Mouse (Mus musculus) heart, adult 2 months (tissue): Measurements from ENCODE around the gene Ttll11. TPM values are rescaled to one million over a fixed set of nuclear protein-coding genes. Genes with fewer than 3 reads are reported as not detected.
A peak's percentile ranks its signal among the peaks of the same experiment; 100 is the strongest.

Experiments used
- DNase-seq, 2 experiments: peaks; one replicate each; pipeline ENCODE4 v3.0.0; 2021
- H3K27ac ChIP-seq: fragments of 200-600 bp; 2 replicates; pipeline ENCODE4 v1.8.1; 2022
- H3K27me3 ChIP-seq: fragments of 200-500 bp; 2 replicates; pipeline ENCODE4 v1.6.1; 2012; ENCODE audit warnings: mild to moderate bottlenecking, low read length, inconsistent platforms, mixed read lengths; ENCODE audit not compliant: control insufficient read depth, insufficient read depth
- H3K36me3 ChIP-seq: fragments of 200-500 bp; 2 replicates; pipeline ENCODE4 v1.6.1; 2012; ENCODE audit warnings: low read length, inconsistent platforms; ENCODE audit not compliant: control insufficient read depth, insufficient read depth
- H3K4me1 ChIP-seq: fragments of 200-500 bp; 2 replicates; pipeline ENCODE4 v1.6.1; 2011; ENCODE audit warnings: low read length; ENCODE audit not compliant: control insufficient read depth, insufficient read depth
- H3K4me3 ChIP-seq: fragments of 200-600 bp; 2 replicates; pipeline ENCODE4 v1.8.1; 2022
- H3K79me2 ChIP-seq: fragments of 200-500 bp; replicated peaks from 2 replicates; pipeline ENCODE4 v1.6.1; 2012; ENCODE audit warnings: mild to moderate bottlenecking, inconsistent platforms, low read length, moderate library complexity, mixed read lengths; ENCODE audit not compliant: control insufficient read depth, insufficient read depth
- H3K9ac ChIP-seq: fragments of 200-500 bp; 2 replicates; pipeline ENCODE4 v1.6.1; 2012; ENCODE audit warnings: low read depth, mild to moderate bottlenecking, control low read depth, inconsistent platforms, low read length, mixed read lengths
- CTCF ChIP-seq: fragments of 200-600 bp; IDR thresholded peaks from 2 replicates; pipeline ENCODE4 v1.8.1; 2022; ENCODE audit warnings: antibody characterized with exemption, mild to moderate bottlenecking, moderate library complexity
- EP300 ChIP-seq: fragments of 200-500 bp; IDR thresholded peaks from 2 replicates; pipeline ENCODE4 v1.6.1; 2011; ENCODE audit warnings: low read depth, low read length, control low read depth; ENCODE audit not compliant: insufficient read depth
- POLR2A ChIP-seq: fragments of 200-500 bp; IDR thresholded peaks from 2 replicates; pipeline ENCODE4 v1.6.1; 2011; ENCODE audit warnings: mild to moderate bottlenecking, low read depth, low read length, control low read depth; ENCODE audit not compliant: insufficient read depth
- WGBS: fragments of 180-500 bp; shearing (Covaris S2); methylation state at CpG from one replicate; pipeline ENCODE4 v1.1.7; 2018; 5-methylcytosine and 5-hydroxymethylcytosine counted together
- intact Hi-C: fragments of 180-260 bp; cut with DNase I; formaldehyde crosslinking; loops from one replicate; pipeline ENCODE4 v1.15.1; 2025
- polyA plus RNA-seq: library from polyadenylated mRNA; depleted of rRNA; stranded (reverse); fragments of >200 nt; gene quantifications from 2 replicates; pipeline ENCODE4 v1.2.3, GENCODE M21; 2012
- total RNA-seq, 2 experiments: library from RNA; stranded (reverse); gene quantifications; 2 replicates each; pipeline ENCODE4 v1.2.3; 2021

The Ttll11 gene
- total and polyA plus RNA-seq, 3 experiments, result 1.2 to 2.2 (median 1.5) TPM

GRCm38 (mm10) chr2:36010579-36010978 lies 30.9 kb upstream of the Ttll11 start:
- H3K9ac ChIP-seq, result no peak overlapping the region
- no peak for TF ChIP-seq CTCF
- TF ChIP-seq EP300, result no peak
- no peak for TF ChIP-seq POLR2A
- no peaks in the 10 kb centered on the region for H3K27me3 ChIP-seq
- H3K27ac ChIP-seq, result no peak overlapping the region
- no peak for DNase-seq
- intact Hi-C loops, result loop anchor here (5.0 kb wide), 1 partner anchor 127 kb away; the partner anchor contains the start of genes Mrrf and Rbm18
- no peaks in the 10 kb centered on the region for H3K79me2 ChIP-seq
- H3K4me1 ChIP-seq, result peaks cover 9% of the 10 kb centered on the region
- H3K4me3 ChIP-seq, result no peak overlapping the region
- 77% methylated on average over 8 of the region's 8 CpGs for WGBS
- no peaks in the 10 kb centered on the region for H3K36me3 ChIP-seq

GRCm38 (mm10) chr2:36009386-36009785 lies 29.7 kb upstream of the Ttll11 start:
- intact Hi-C loops, result loop anchor here (1.0 to 5.0 kb wide), 2 partner anchors 205 to 268 kb away; no protein-coding TSS in a partner anchor
- H3K9ac ChIP-seq, result no peak overlapping the region
- TF ChIP-seq CTCF (peak; percentile 82), EP300 (peak; percentile 81), POLR2A (no peak)
- WGBS, result 21% methylated on average over 4 of the region's 4 CpGs
- no peaks in the 10 kb centered on the region for H3K36me3 ChIP-seq
- no peaks in the 10 kb centered on the region for H3K79me2 ChIP-seq
- peak; percentile 63 to 77 for DNase-seq
- H3K4me3 ChIP-seq, result no peak overlapping the region
- H3K27me3 ChIP-seq, result no peaks in the 10 kb centered on the region
- no peak overlapping the region for H3K27ac ChIP-seq
- H3K4me1 ChIP-seq, result peaks cover 9% of the 10 kb centered on the region

DNA sequence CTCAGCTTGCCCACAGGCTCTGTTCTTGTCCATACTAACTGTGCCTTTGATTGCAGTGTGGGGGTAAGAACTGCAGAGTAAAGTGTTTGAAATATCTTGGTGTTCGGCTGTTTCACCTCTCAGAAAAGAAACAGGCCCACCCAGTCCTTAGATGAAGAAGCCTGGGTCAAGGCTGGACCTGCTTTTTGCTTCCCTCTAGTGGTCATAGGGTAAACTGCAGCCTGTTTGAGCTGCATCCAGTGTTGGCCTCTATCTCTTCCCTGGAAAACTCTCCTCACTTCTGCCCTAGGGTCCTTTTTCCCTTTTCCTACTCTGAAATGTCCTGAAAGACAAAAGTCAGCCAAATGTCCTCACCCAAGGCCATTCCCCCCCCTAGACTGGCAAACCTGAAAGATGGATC lies 28.4 kb upstream of the Ttll11 start:
- no peak overlapping the region for H3K9ac ChIP-seq
- peaks cover 4% of the 10 kb centered on the region; the same call in 1 of the 2 replicates for H3K4me1 ChIP-seq
- intact Hi-C loops, result loop anchor here (1.0 to 5.0 kb wide), 2 partner anchors 24 to 269 kb away; no protein-coding TSS in a partner anchor
- peak in 1 of 2 experiments; percentile 27 for DNase-seq
- no peaks in the 10 kb centered on the region for H3K79me2 ChIP-seq
- H3K27ac ChIP-seq, result no peak overlapping the region
- TF ChIP-seq EP300 (no peak), CTCF (peak; percentile 96), POLR2A (no peak)
- H3K36me3 ChIP-seq, result no peaks in the 10 kb centered on the region
- 14% methylated on average over 1 of the region's 1 CpGs for WGBS
- H3K4me3 ChIP-seq, result no peak overlapping the region
- H3K27me3 ChIP-seq, result no peaks in the 10 kb centered on the region

DNA sequence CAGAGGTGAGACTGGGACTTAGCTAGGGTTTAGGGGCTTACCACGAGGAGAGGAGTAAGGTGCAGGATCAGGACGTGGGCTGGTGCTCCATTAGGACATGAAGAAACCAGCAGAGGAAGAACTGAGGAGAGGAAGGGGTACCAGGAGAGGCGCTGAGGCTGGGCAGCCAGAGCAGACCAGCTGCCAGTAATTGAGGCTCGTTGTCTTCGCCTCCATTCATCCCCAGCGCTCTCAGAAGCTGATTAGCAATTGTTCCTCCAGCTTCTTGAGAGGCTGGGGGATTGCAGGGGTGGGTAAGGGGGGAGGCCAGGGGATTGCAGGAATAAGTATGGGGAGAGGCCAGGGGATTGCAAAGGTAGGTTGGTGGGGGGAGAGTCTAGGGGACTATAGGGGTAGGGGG lies 22.5 kb upstream of the Ttll11 start:
- H3K27ac ChIP-seq, result no peak overlapping the region
- intact Hi-C loops, result no loop called here
- no peaks in the 10 kb centered on the region for H3K79me2 ChIP-seq
- no peak for DNase-seq
- H3K9ac ChIP-seq, result no peak overlapping the region
- H3K4me3 ChIP-seq, result no peak overlapping the region
- no peaks in the 10 kb centered on the region for H3K27me3 ChIP-seq
- H3K36me3 ChIP-seq, result no peaks in the 10 kb centered on the region
- 62% methylated on average over 6 of the region's 6 CpGs for WGBS
- peaks cover 2% of the 10 kb centered on the region; the same call in 1 of the 2 replicates for H3K4me1 ChIP-seq
- no peak for TF ChIP-seq POLR2A
- no peak for TF ChIP-seq EP300
- no peak for TF ChIP-seq CTCF

DNA sequence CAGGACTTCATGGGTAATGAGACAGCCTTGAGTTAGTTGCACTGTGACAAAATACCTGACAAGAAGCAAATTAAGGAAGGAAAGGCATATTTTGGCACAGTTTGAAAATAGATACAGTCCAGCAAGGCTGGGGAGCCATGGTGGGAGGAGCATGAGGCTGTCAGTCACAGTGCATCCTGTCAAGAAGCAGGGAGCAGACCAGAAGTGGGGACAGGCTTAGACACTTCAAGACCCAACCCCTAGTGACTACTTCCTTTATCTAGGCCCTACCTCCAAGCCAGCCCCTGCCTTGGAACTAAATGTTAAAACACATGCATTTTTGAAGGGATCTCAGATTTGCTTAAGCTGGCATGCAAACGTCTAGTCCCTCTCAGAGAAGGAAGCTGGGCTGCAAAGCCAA lies 20.7 kb upstream of the Ttll11 start:
- Histone ChIP-seq H3K4me3 (no peak overlapping the region), H3K79me2 (no peaks in the 10 kb centered on the region), H3K27ac (no peak overlapping the region), H3K9ac (no peak overlapping the region), H3K4me1 (peaks cover 8% of the 10 kb centered on the region), H3K27me3 (no peaks in the 10 kb centered on the region), H3K36me3 (no peaks in the 10 kb centered on the region)
- DNase-seq, result no peak
- WGBS, result 39% methylated on average over 1 of the region's 1 CpGs
- no peak for TF ChIP-seq POLR2A
- no peak for TF ChIP-seq EP300
- no peak for TF ChIP-seq CTCF
- intact Hi-C loops, result no loop called here

GRCm38 (mm10) chr2:35999212-35999611 lies 19.5 kb upstream of the Ttll11 start:
- DNase-seq, result no peak
- Histone ChIP-seq H3K79me2 (no peaks in the 10 kb centered on the region), H3K27ac (no peak overlapping the region), H3K27me3 (no peaks in the 10 kb centered on the region), H3K9ac (no peak overlapping the region), H3K36me3 (no peaks in the 10 kb centered on the region), H3K4me1 (peaks cover 10% of the 10 kb centered on the region), H3K4me3 (no peak overlapping the region)
- intact Hi-C loops, result no loop called here
- TF ChIP-seq CTCF (no peak), POLR2A (no peak), EP300 (no peak)
